29 mouse cellular contexts compared by ENCODE assay signal in genomic region chr4:44544495-44544894, GRCm38 (mm10).
DNase-seq lines count a peak whose midpoint lies in the region; ATAC-seq and TF ChIP-seq lines count a peak whose summit lies in the region.
"Had no signal": no experiment of that assay in that cellular context is flagged by ENCODE, and none has a peak within 500 bp of the region (broad histone marks: within the 10 kb centered on the region; RNA-seq: fewer than 3 reads in every experiment).

No protein-coding gene starts in this region.

- H3K27ac ChIP-seq in liver, postnatal 0 days (ENCODE audit: low read depth) = no peak overlapping the region
- peak overlapping the region; percentile 64; the same call in 1 of the 2 replicates for H3K27ac ChIP-seq in liver, embryonic 13.5 days
- H3K27ac ChIP-seq: embryonic facial prominence, embryonic 13.5 days; forebrain, embryonic 15.5 days; hindbrain, embryonic 14.5 days; limb, embryonic 10.5 days; limb, embryonic 15.5 days; lung, embryonic 15.5 days; midbrain, embryonic 10.5 days; neural tube, embryonic 12.5 days had no signal

- no peak for ATAC-seq in liver, postnatal 0 days
- peak; percentile 88 for ATAC-seq in liver, embryonic 13.5 days (ENCODE audit: low read depth)
- ATAC-seq: CD4-positive, CD25-positive, alpha-beta regulatory T cell, adult 4 months; forebrain, embryonic 15.5 days; intestine, postnatal 0 days; midbrain, embryonic 16.5 days had no signal

- H3K36me3 ChIP-seq in liver, postnatal 0 days (replicated peaks; ENCODE audit: insufficient read depth, low read length) = no peaks in the 10 kb centered on the region
- no peaks in the 10 kb centered on the region for H3K36me3 ChIP-seq in liver, embryonic 13.5 days
- H3K36me3 ChIP-seq: embryonic facial prominence, embryonic 13.5 days; forebrain, embryonic 10.5 days; forebrain, embryonic 15.5 days; G1E; limb, embryonic 10.5 days; limb, embryonic 15.5 days; lung, embryonic 15.5 days; neural tube, embryonic 12.5 days had no signal

- DNase-seq in liver = peak; percentile 60
- DNase-seq in liver, postnatal 0 days = no peak
- DNase-seq in c-Kit-negative CD71-positive TER-119-positive erythroid progenitor cells, embryonic 14.5 days (ENCODE audit: low read depth, low spot score) = peak; percentile 47
- peak; percentile 44 for DNase-seq in liver, embryonic 13.5 days
- DNase-seq in kidney, postnatal 4 days = no peak
- no peak for DNase-seq in embryo, embryonic 9.5 days (ENCODE audit: extremely low spot score)
- DNase-seq in cerebellum, postnatal 36 days = no peak
- DNase-seq: adrenal gland, postnatal 25 days; cerebellum, adult 8-10 months; embryo, embryonic 11 days; gastrocnemius, postnatal 25 days; kidney, postnatal 36 days; right cerebral cortex, adult 18-20 months; spleen, adult 18-20 months; thymus, postnatal 14 days had no signal

- no peak overlapping the region for H3K4me3 ChIP-seq in liver, postnatal 0 days (ENCODE audit: low read depth, low read length)
- no peak overlapping the region for H3K4me3 ChIP-seq in liver, embryonic 13.5 days (replicated peaks)
- H3K4me3 ChIP-seq: embryonic facial prominence, embryonic 13.5 days; forebrain, embryonic 10.5 days; forebrain, embryonic 15.5 days; limb, embryonic 10.5 days; limb, embryonic 15.5 days; lung, embryonic 15.5 days; midbrain, embryonic 10.5 days; myocyte; neural tube, embryonic 12.5 days had no signal

- H3K9me3 ChIP-seq in liver, postnatal 0 days (ENCODE audit: low read length) = no peaks in the 10 kb centered on the region
- no peaks in the 10 kb centered on the region for H3K9me3 ChIP-seq in liver, embryonic 13.5 days (replicated peaks)
- H3K9me3 ChIP-seq: embryonic facial prominence, embryonic 13.5 days; forebrain, embryonic 10.5 days; forebrain, embryonic 15.5 days; G1E; limb, embryonic 10.5 days; limb, embryonic 15.5 days; lung, embryonic 15.5 days; midbrain, embryonic 10.5 days; neural tube, embryonic 12.5 days had no signal

- no peak for TF ChIP-seq EP300 in liver, postnatal 0 days (IDR thresholded peaks at IDR 0.05; ENCODE audit: low read depth)

- no peak for TF ChIP-seq CTCF in liver, postnatal 0 days (IDR thresholded peaks at IDR 0.05; ENCODE audit: low read depth)

- H3K4me1 ChIP-seq in liver, postnatal 0 days (ENCODE audit: insufficient read depth) = no peaks in the 10 kb centered on the region
- peaks cover 16% of the 10 kb centered on the region for H3K4me1 ChIP-seq in liver, embryonic 13.5 days (replicated peaks)
- H3K4me1 ChIP-seq: embryonic facial prominence, embryonic 13.5 days; forebrain, embryonic 10.5 days; forebrain, embryonic 15.5 days; limb, embryonic 10.5 days; limb, embryonic 15.5 days; lung, embryonic 15.5 days; midbrain, embryonic 10.5 days; neural tube, embryonic 12.5 days had no signal

- H3K4me2 ChIP-seq in liver, postnatal 0 days (ENCODE audit: low read depth, low read length) = no peak overlapping the region
- H3K4me2 ChIP-seq in liver, embryonic 13.5 days = peak overlapping the region; percentile 34
- H3K4me2 ChIP-seq: embryonic facial prominence, embryonic 13.5 days; forebrain, embryonic 15.5 days; hindbrain, embryonic 14.5 days; limb, embryonic 15.5 days; lung, embryonic 15.5 days; neural tube, embryonic 12.5 days had no signal

- no peak overlapping the region for H3K9ac ChIP-seq in liver, postnatal 0 days (replicated peaks)
- H3K9ac ChIP-seq in liver, embryonic 13.5 days = no peak overlapping the region
- H3K9ac ChIP-seq: embryonic facial prominence, embryonic 13.5 days; forebrain, embryonic 15.5 days; hindbrain, embryonic 14.5 days; limb, embryonic 15.5 days; lung, embryonic 15.5 days; neural tube, embryonic 12.5 days had no signal

- no peaks in the 10 kb centered on the region for H3K27me3 ChIP-seq in liver, postnatal 0 days (ENCODE audit: insufficient read depth, low read length)
- peaks cover 6% of the 10 kb centered on the region; the same call in 1 of the 2 replicates for H3K27me3 ChIP-seq in liver, embryonic 13.5 days
- H3K27me3 ChIP-seq: neural tube, embryonic 12.5 days had no signal

- 52% methylated on average over 1 of the region's 1 CpGs for WGBS in liver, postnatal 0 days (ENCODE audit: insufficient replicate concordance)
- 14% methylated on average over 1 of the region's 1 CpGs for WGBS in liver, embryonic 13.5 days (ENCODE audit: insufficient replicate concordance)

Comparison
In these comparisons a context has a peak if more than half of its experiments do, and no peak if none do; other contexts are left out.
1. DNase-seq: peak in liver (single experiment), c-Kit-negative CD71-positive TER-119-positive erythroid progenitor cells, embryonic 14.5 days (single experiment) and liver, embryonic 13.5 days (single experiment); none in liver, postnatal 0 days (single experiment), kidney, postnatal 4 days (0 of 2), embryo, embryonic 9.5 days (single experiment) and cerebellum, postnatal 36 days (0 of 2).